Mouse (Mus musculus) cerebellum, adult 2 months (tissue): ENCODE results near the gene 6430548M08Rik.

Experiments
- CTCF ChIP-seq: fragments of 200-500 bp; IDR thresholded peaks from 2 replicates; pipeline ENCODE4 v1.5.1; 2011; ENCODE audit warnings: low read depth, mild to moderate bottlenecking, control low read depth, low read length, moderate library complexity, borderline replicate concordance; ENCODE audit not compliant: insufficient read depth
- POLR2A ChIP-seq: fragments of 200-500 bp; IDR thresholded peaks from 2 replicates; pipeline ENCODE4 v1.6.1; 2011; ENCODE audit warnings: low read length, control low read depth, borderline replicate concordance; ENCODE audit not compliant: insufficient read depth

DNA sequence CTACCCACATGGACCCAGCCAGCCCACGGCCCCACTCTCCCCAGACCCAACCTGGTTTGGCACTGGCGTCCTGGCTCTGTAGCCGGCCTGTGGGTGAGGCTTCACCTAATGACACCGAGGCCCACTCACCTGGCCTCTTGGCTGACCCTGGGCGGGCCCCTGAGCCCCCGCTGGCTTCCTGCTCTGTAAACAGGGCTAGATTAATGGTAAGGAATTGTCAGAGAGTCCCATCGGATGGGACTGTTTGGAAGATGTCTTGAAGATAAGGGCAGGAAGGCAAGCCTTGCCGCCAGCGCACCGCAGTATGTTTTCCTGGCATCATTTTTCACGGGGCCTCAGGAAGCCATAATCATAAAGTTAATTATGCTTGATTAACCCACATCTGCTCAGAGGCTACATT, 94.2 kb downstream of the 6430548M08Rik start:
- TF ChIP-seq CTCF (no peak), POLR2A (no peak)
